Mouse (Mus musculus) retina, postnatal 1 day (tissue): ENCODE measurements around the gene Atxn1l.

ENCODE experiments used
- DNase-seq: peaks from one replicate; pipeline ENCODE4 v3.0.0-alpha.2; 2012

The Atxn1l gene

GRCm38 (mm10) chr8:109725106-109725505 lies 12.4 kb downstream of the Atxn1l start:
- DNase-seq: no peak

GRCm38 (mm10) chr8:109714961-109715360 lies 22.6 kb downstream of the Atxn1l start:
- DNase-seq: no peak

- DNase-seq: no peak
These were observed 25.0 kb downstream of the Atxn1l start for GRCm38 (mm10) chr8:109712521-109712920.

GRCm38 (mm10) chr8:109707921-109708320 lies 29.6 kb downstream of the Atxn1l start:
- DNase-seq: no peak

- DNase-seq: peak; percentile 73
These were observed 30.7 kb downstream of the Atxn1l start for GRCm38 (mm10) chr8:109706874-109707237.

- no peak for DNase-seq
These were observed 31.3 kb downstream of the Atxn1l start for GRCm38 (mm10) chr8:109706076-109706873.

GRCm38 (mm10) chr8:109705320-109706075 lies 32.0 kb downstream of the Atxn1l start, which contains the start of gene Zfp821:
Gene Zfp821 (plus strand): TSS chr8:109705546.
- DNase-seq: peak; percentile 97

- no peak for DNase-seq
These were observed 32.8 kb downstream of the Atxn1l start for GRCm38 (mm10) chr8:109704565-109705319.

- no peak for DNase-seq
These were observed 39.1 kb downstream of the Atxn1l start for GRCm38 (mm10) chr8:109698477-109698876.

- no peak for DNase-seq
These were observed 39.8 kb downstream of the Atxn1l start for GRCm38 (mm10) chr8:109697754-109698153.

- DNase-seq: peak; percentile 11
These were observed 43.4 kb downstream of the Atxn1l start for GRCm38 (mm10) chr8:109694154-109694553.

- peak; percentile 99 for DNase-seq
These were observed 44.2 kb downstream of the Atxn1l start, which contains the start of gene Ist1 for GRCm38 (mm10) chr8:109693146-109693900. Gene Ist1 (minus strand): TSS chr8:109693260.

GRCm38 (mm10) chr8:109692443-109693145 lies 44.9 kb downstream of the Atxn1l start:
- no peak for DNase-seq

- peak; percentile 38 for DNase-seq
These were observed 45.8 kb downstream of the Atxn1l start for GRCm38 (mm10) chr8:109691769-109692168.

GRCm38 (mm10) chr8:109687248-109687647 lies 50.3 kb downstream of the Atxn1l start:
- no peak for DNase-seq

GRCm38 (mm10) chr8:109682120-109682519 lies 55.4 kb downstream of the Atxn1l start:
- no peak for DNase-seq

GRCm38 (mm10) chr8:109681535-109681934 lies 56.0 kb downstream of the Atxn1l start:
- no peak for DNase-seq
